Mouse (Mus musculus) leukemia stem cell, adult 10-12 weeks (primary cell): ENCODE measurements around the gene Khdrbs1. TPM values are rescaled to one million over a fixed set of nuclear protein-coding genes. Genes with fewer than 3 reads are reported as not detected.

ENCODE experiments used
- polyA plus RNA-seq: library from polyadenylated mRNA; stranded (reverse); fragments of >175 nt; gene quantifications from 2 replicates; pipeline ENCODE4 v1.2.3, GENCODE M21; 2012; ENCODE audit warnings: low replicate concordance

Khdrbs1 gene
- 208 and 269 TPM in 2 replicates for polyA plus RNA-seq

DNA sequence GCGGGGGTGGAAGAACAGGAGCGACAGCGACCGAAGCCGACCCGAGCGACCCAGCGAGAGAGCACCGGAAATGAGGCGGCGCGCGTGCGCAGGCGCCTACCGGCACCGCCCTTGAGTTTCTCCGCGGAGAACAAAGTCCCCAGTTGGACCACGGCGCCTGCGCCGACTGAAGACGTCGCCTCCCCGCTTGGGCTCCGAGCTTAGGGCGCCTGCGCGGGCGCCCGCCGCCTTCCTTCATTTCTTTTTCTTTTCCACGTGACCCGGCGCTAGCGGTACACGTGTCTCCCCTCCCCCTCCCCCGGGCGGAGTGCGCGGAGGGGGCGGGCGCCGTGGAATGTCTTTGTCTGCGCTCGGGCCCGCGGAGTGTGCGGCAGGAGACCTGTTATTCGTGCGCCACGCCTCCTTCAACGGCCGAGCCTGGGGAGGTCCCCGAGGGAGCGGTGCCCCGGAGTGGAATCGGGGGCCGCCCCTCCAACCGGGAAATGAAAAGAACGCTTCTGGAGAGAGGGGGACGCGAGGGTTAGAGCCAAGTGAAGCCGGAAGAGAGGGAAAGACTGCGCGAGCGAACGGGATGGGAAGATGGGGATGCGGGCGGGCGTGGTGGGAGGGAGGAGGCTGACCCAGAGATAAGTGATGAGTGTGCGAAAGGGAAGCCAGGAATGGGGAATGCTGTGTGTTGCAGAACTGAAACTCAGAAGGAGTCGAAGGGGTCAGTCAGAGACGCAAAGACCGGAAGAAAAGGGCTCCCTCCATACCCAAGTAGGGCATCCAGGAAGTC is at the start of gene Khdrbs1:
Gene Khdrbs1 (minus strand): TSS at position 72 of the 778 bp plus-strand sequence.

DNA sequence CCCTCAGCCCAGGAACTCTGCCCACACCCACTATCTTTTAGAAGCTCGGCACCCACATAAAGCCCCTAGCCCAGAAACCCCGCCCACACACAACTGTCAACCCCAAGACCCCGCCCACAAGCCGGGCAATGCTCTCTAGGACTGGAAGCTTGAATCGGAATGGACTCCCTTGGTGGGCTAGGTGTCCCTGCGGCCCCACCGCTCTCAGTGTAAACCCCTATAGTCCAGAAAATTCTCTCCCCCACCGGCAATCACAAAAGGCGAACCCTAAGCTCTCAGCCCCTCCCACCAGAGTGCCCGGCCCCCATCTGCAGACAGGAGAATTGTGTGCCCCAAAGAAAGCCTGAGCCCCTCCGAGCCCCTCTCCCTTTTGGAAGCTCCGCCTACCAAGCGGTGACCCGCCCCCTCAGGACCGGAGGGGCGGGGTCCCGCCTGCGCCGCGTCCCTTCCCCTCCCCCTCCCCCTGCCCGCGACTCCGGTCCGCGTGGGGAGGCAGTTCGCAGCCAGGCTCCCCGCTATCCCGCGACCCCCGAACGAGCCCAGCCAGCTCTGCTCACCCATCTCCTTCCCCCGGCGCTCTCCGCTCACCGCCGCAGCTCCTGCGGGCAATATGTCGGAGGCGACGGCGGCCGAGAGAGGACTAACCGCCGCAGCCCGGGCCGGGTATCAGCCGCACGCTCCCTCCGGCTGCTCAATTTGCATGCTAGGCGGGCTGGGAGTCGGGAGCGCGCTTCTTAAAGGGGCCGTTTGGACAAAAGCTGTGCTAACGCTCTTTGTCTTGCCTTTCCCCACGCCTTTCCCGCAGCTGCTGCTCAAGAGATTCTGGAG is 45.7 kb downstream of the Khdrbs1 start, which contains the start of gene Tmem39b:
Gene Tmem39b (minus strand): TSS at position 681 of the 828 bp plus-strand sequence.

DNA sequence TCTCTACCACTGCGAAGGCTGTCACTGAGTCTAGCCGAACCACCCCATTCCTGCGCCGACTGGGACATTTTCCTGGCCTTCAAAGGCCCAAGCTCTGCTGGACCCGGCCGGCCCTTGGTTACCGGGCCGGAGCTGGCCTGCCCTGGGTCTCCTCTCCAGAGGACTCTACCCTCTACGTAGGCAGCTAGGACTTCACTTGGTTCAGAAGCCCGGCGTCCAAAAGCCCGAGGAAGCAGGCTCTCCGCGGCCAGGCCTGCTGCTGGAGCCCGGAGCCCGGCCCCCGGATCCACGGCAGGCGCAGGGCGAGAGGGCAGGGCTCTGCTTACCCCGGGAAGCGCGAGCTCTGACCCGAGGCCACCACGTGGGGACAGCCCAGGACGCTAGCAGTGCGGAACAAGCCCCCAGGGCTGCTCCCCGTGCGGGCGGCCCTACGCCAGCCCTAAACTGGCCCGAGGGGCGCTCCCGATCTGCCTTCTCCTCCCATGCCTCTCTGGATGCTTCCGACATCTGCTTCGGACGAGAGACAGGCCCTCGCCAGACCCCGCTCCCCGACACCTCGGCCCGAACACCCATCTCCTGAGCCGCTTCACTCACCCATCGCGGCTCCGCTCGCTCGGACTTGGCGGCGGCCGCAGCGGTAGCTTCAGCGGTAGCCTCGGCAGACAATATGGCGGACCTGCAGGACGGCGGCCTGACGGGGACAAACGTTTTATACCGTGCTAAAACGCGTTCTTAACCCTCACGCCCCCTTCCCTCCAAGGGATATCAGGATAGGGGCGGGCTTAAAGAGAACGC is 69.8 kb downstream of the Khdrbs1 start, which contains the start of gene Kpna6:
Gene Kpna6 (minus strand): TSS at position 685 of the 795 bp plus-strand sequence.

Other genes starting within 250 kb of the Khdrbs1 start
- 28.8 and 91.9 TPM in 2 replicates for gene Marcksl1, start 228.7 kb downstream of the Khdrbs1 start, polyA plus RNA-seq
- gene Hdac1, start 199.6 kb downstream of the Khdrbs1 start, polyA plus RNA-seq: 26.0 and 75.3 TPM in 2 replicates
- gene Lck, start 168.7 kb downstream of the Khdrbs1 start, polyA plus RNA-seq: 13.3 and 17.6 TPM in 2 replicates
- gene Fam167b, start 163.8 kb downstream of the Khdrbs1 start, polyA plus RNA-seq: 1.8 and 2.0 TPM in 2 replicates
- 55.8 and 125 TPM in 2 replicates for gene Eif3i, start 141.7 kb downstream of the Khdrbs1 start, polyA plus RNA-seq
- 229 and 293 TPM in 2 replicates for gene Tmem234, start 141.6 kb downstream of the Khdrbs1 start, polyA plus RNA-seq
- gene Dcdc2b, start 128.0 kb downstream of the Khdrbs1 start, polyA plus RNA-seq: 0.60 TPM in 1 of 2 replicates, not detected in the other
- gene Iqcc, start 123.2 kb downstream of the Khdrbs1 start, polyA plus RNA-seq: 4.0 and 5.9 TPM in 2 replicates
- gene Ccdc28b, start 118.4 kb downstream of the Khdrbs1 start, polyA plus RNA-seq: 9.9 and 21.2 TPM in 2 replicates
- 48.8 and 58.1 TPM in 2 replicates for gene Txlna, start 101.2 kb downstream of the Khdrbs1 start, polyA plus RNA-seq
- gene Kpna6, start 69.5 kb downstream of the Khdrbs1 start, polyA plus RNA-seq: 24.0 and 24.3 TPM in 2 replicates
- 43.2 and 83.9 TPM in 2 replicates for gene Tmem39b, start 45.5 kb downstream of the Khdrbs1 start, polyA plus RNA-seq
- gene Ptp4a2, start 68.9 kb upstream of the Khdrbs1 start, polyA plus RNA-seq: 38.9 and 43.7 TPM in 2 replicates
- gene Spocd1, start 186.9 kb upstream of the Khdrbs1 start, polyA plus RNA-seq: 0.06 TPM in 1 of 2 replicates, not detected in the other
- 2.2 and 5.6 TPM in 2 replicates for gene Adgrb2, start 242.6 kb upstream of the Khdrbs1 start, polyA plus RNA-seq